Mouse (Mus musculus): Measurements from ENCODE around the gene Piezo1. TPM values are rescaled to one million over a fixed set of nuclear protein-coding genes. Genes with fewer than 3 reads are reported as not detected.
"Not testable (repeated sequence)": the region's sequence is repeated elsewhere in the genome, so short reads cannot be mapped to it uniquely, and the experiment has no call there.

Piezo1 gene
- polyA plus RNA-seq, 1 experiment from 2014 or later, result 16.3 TPM

GRCm38 (mm10) chr8:122576648-122577022 lies 25.5 kb upstream of the Piezo1 start, which contains the start of gene Aprt:
TSS of gene Aprt (minus strand) at chr8:122576909.
- peak within 1 kb of the TSS; percentile 72 for H3K27ac ChIP-seq
- no peaks in the 10 kb centered on the region for H3K27me3 ChIP-seq (replicated peaks)
- peak within 1 kb of the TSS; percentile 60 for H3K9ac ChIP-seq
- H3K36me3 ChIP-seq, result peaks cover 17% of the 10 kb centered on the region
- ATAC-seq (ENCODE audit: insufficient read depth, low FRiP score, low read depth), result peak; percentile 88
- peak within 1 kb of the TSS; percentile 82 for H3K4me2 ChIP-seq
- peak within 1 kb of the TSS; percentile 67 for H3K4me3 ChIP-seq (replicated peaks)
- H3K9me3 ChIP-seq, result no peaks in the 10 kb centered on the region
- 1% methylated on average over 39 of the region's 39 CpGs for WGBS
- H3K4me1 ChIP-seq, result peaks cover 39% of the 10 kb centered on the region

GRCm38 (mm10) chr8:122575735-122576647 lies 24.9 kb upstream of the Piezo1 start:
- Histone ChIP-seq H3K4me1 (peaks cover 35% of the 10 kb centered on the region), H3K4me3 (replicated peaks) (peak overlapping the region; percentile 67), H3K4me2 (peak overlapping the region; percentile 82), H3K27ac (peak overlapping the region; percentile 72), H3K36me3 (peaks cover 23% of the 10 kb centered on the region), H3K9me3 (no peaks in the 10 kb centered on the region), H3K27me3 (replicated peaks) (no peaks in the 10 kb centered on the region), H3K9ac (peak overlapping the region; percentile 60)
- ATAC-seq (ENCODE audit: insufficient read depth, low FRiP score, low read depth), result peak; percentile 4; the same call in 1 of the 2 replicates
- 13% methylated on average over 21 of the region's 21 CpGs for WGBS

- WGBS, result 59% methylated on average over 8 of the region's 8 CpGs
- H3K4me2 ChIP-seq, result peak overlapping the region; percentile 82
- H3K36me3 ChIP-seq, result peaks cover 30% of the 10 kb centered on the region
- H3K27me3 ChIP-seq (replicated peaks), result no peaks in the 10 kb centered on the region
- peak overlapping the region; percentile 76 for H3K27ac ChIP-seq
- peaks cover 30% of the 10 kb centered on the region for H3K4me1 ChIP-seq
- peak overlapping the region; percentile 67 for H3K4me3 ChIP-seq (replicated peaks)
- H3K9ac ChIP-seq, result peak overlapping the region; percentile 19; the same call in 1 of the 2 replicates
- no peaks in the 10 kb centered on the region for H3K9me3 ChIP-seq
- ATAC-seq (ENCODE audit: insufficient read depth, low FRiP score, low read depth), result no peak
Observed at GRCm38 (mm10) chr8:122575286-122575685, 24.2 kb upstream of the Piezo1 start.

GRCm38 (mm10) chr8:122574667-122575251 lies 23.6 kb upstream of the Piezo1 start:
- peak overlapping the region; percentile 67 for H3K4me3 ChIP-seq (replicated peaks)
- H3K27ac ChIP-seq, result peak overlapping the region; percentile 76
- no peaks in the 10 kb centered on the region for H3K27me3 ChIP-seq (replicated peaks)
- WGBS, result 20% methylated on average over 10 of the region's 10 CpGs
- no peaks in the 10 kb centered on the region for H3K9me3 ChIP-seq
- H3K4me1 ChIP-seq, result peaks cover 32% of the 10 kb centered on the region
- ATAC-seq (ENCODE audit: insufficient read depth, low FRiP score, low read depth), result peak; percentile 13; the same call in 1 of the 2 replicates
- H3K9ac ChIP-seq, result 0 out of 2 replicates have a peak overlapping the region, but pooled peaks have one; percentile 19
- peaks cover 36% of the 10 kb centered on the region for H3K36me3 ChIP-seq
- peak overlapping the region; percentile 82 for H3K4me2 ChIP-seq

GRCm38 (mm10) chr8:122574264-122574663 lies 23.1 kb upstream of the Piezo1 start:
- H3K9me3 ChIP-seq, result no peaks in the 10 kb centered on the region
- H3K27ac ChIP-seq, result peak overlapping the region; percentile 76
- H3K4me1 ChIP-seq, result peaks cover 34% of the 10 kb centered on the region
- peaks cover 41% of the 10 kb centered on the region for H3K36me3 ChIP-seq
- no peak overlapping the region for H3K9ac ChIP-seq
- ATAC-seq (ENCODE audit: insufficient read depth, low FRiP score, low read depth), result no peak
- WGBS, result 28% methylated on average over 3 of the region's 3 CpGs
- peak overlapping the region; percentile 82 for H3K4me2 ChIP-seq
- no peak overlapping the region for H3K4me3 ChIP-seq (replicated peaks)
- no peaks in the 10 kb centered on the region for H3K27me3 ChIP-seq (replicated peaks)

GRCm38 (mm10) chr8:122573577-122573976 lies 22.4 kb upstream of the Piezo1 start:
- no peak for ATAC-seq (ENCODE audit: insufficient read depth, low FRiP score, low read depth)
- H3K9ac ChIP-seq, result no peak overlapping the region
- no peaks in the 10 kb centered on the region for H3K9me3 ChIP-seq
- H3K27ac ChIP-seq, result no peak overlapping the region
- H3K4me3 ChIP-seq (replicated peaks), result no peak overlapping the region
- no peak overlapping the region for H3K4me2 ChIP-seq
- WGBS, result 57% methylated on average over 9 of the region's 9 CpGs
- no peaks in the 10 kb centered on the region for H3K27me3 ChIP-seq (replicated peaks)
- peaks cover 36% of the 10 kb centered on the region for H3K4me1 ChIP-seq
- peaks cover 41% of the 10 kb centered on the region for H3K36me3 ChIP-seq

GRCm38 (mm10) chr8:122573176-122573575 lies 22.0 kb upstream of the Piezo1 start:
- not testable (repeated sequence) for H3K9ac ChIP-seq; H3K27ac ChIP-seq; H3K27me3 ChIP-seq (replicated peaks); H3K9me3 ChIP-seq; H3K4me3 ChIP-seq (replicated peaks); H3K4me2 ChIP-seq; ATAC-seq (ENCODE audit: insufficient read depth, low FRiP score, low read depth)
- H3K4me1 ChIP-seq, result peaks cover 36% of the 10 kb centered on the region
- H3K36me3 ChIP-seq, result peaks cover 41% of the 10 kb centered on the region
- WGBS, result 50% methylated on average over 4 of the region's 4 CpGs

- no peak for ATAC-seq (ENCODE audit: insufficient read depth, low FRiP score, low read depth)
- Histone ChIP-seq H3K9ac (no peak overlapping the region), H3K4me2 (no peak overlapping the region), H3K9me3 (no peaks in the 10 kb centered on the region), H3K36me3 (peaks cover 41% of the 10 kb centered on the region), H3K27ac (no peak overlapping the region), H3K4me3 (replicated peaks) (no peak overlapping the region), H3K27me3 (replicated peaks) (no peaks in the 10 kb centered on the region), H3K4me1 (peaks cover 36% of the 10 kb centered on the region)
- 87% methylated on average over 3 of the region's 3 CpGs for WGBS
Observed at GRCm38 (mm10) chr8:122572751-122573150, 21.6 kb upstream of the Piezo1 start.

- Histone ChIP-seq H3K27ac (no peak overlapping the region), H3K9me3 (no peaks in the 10 kb centered on the region), H3K27me3 (replicated peaks) (no peaks in the 10 kb centered on the region), H3K4me3 (replicated peaks) (no peak overlapping the region), H3K36me3 (peaks cover 41% of the 10 kb centered on the region), H3K9ac (no peak overlapping the region), H3K4me2 (no peak overlapping the region), H3K4me1 (peaks cover 36% of the 10 kb centered on the region)
- no peak for ATAC-seq (ENCODE audit: insufficient read depth, low FRiP score, low read depth)
- 89% methylated on average over 17 of the region's 17 CpGs for WGBS
Observed at GRCm38 (mm10) chr8:122571750-122572267, 20.7 kb upstream of the Piezo1 start.

GRCm38 (mm10) chr8:122571153-122571552 lies 20.0 kb upstream of the Piezo1 start:
- WGBS, result 89% methylated on average over 11 of the region's 11 CpGs
- no peaks in the 10 kb centered on the region for H3K9me3 ChIP-seq
- H3K4me1 ChIP-seq, result peaks cover 41% of the 10 kb centered on the region
- no peak overlapping the region for H3K4me3 ChIP-seq (replicated peaks)
- H3K36me3 ChIP-seq, result peaks cover 41% of the 10 kb centered on the region
- no peak for ATAC-seq (ENCODE audit: insufficient read depth, low FRiP score, low read depth)
- H3K4me2 ChIP-seq, result no peak overlapping the region
- no peaks in the 10 kb centered on the region for H3K27me3 ChIP-seq (replicated peaks)
- H3K27ac ChIP-seq, result no peak overlapping the region
- H3K9ac ChIP-seq, result no peak overlapping the region

- 93% methylated on average over 16 of the region's 16 CpGs for WGBS
- peak overlapping the region; percentile 84; the same call in 1 of the 2 replicates for H3K4me2 ChIP-seq
- no peak for ATAC-seq (ENCODE audit: insufficient read depth, low FRiP score, low read depth)
- no peaks in the 10 kb centered on the region for H3K27me3 ChIP-seq (replicated peaks)
- peaks cover 30% of the 10 kb centered on the region for H3K4me1 ChIP-seq
- no peak overlapping the region for H3K4me3 ChIP-seq (replicated peaks)
- H3K9me3 ChIP-seq, result no peaks in the 10 kb centered on the region
- no peak overlapping the region for H3K27ac ChIP-seq
- H3K36me3 ChIP-seq, result peaks cover 41% of the 10 kb centered on the region
- no peak overlapping the region for H3K9ac ChIP-seq
Observed at GRCm38 (mm10) chr8:122569996-122570395, 18.9 kb upstream of the Piezo1 start.

- H3K4me2 ChIP-seq, result peak overlapping the region; percentile 84
- no peaks in the 10 kb centered on the region for H3K27me3 ChIP-seq (replicated peaks)
- WGBS, result 56% methylated on average over 9 of the region's 9 CpGs
- no peak for ATAC-seq (ENCODE audit: insufficient read depth, low FRiP score, low read depth)
- peaks cover 41% of the 10 kb centered on the region for H3K36me3 ChIP-seq
- no peaks in the 10 kb centered on the region for H3K9me3 ChIP-seq
- H3K4me3 ChIP-seq (replicated peaks), result peak overlapping the region; percentile 95
- peaks cover 23% of the 10 kb centered on the region for H3K4me1 ChIP-seq
- H3K9ac ChIP-seq, result peak overlapping the region; percentile 42
- no peak overlapping the region for H3K27ac ChIP-seq
Observed at GRCm38 (mm10) chr8:122569329-122569728, 18.2 kb upstream of the Piezo1 start.
